Mouse (Mus musculus): ENCODE data around the gene Nkd1.

GRCm38 (mm10) chr8:88559985-88560473 lies 38.9 kb downstream of the Nkd1 start:
- TF ChIP-seq CTCF (IDR thresholded peaks at IDR 0.05; ENCODE audit: low read depth) = no peak
- no peak for TF ChIP-seq EP300 (IDR thresholded peaks at IDR 0.05; ENCODE audit: low read depth)

Measured in liver, postnatal 0 days (tissue).